Mouse (Mus musculus): ENCODE results near the gene Arnt.

DNA sequence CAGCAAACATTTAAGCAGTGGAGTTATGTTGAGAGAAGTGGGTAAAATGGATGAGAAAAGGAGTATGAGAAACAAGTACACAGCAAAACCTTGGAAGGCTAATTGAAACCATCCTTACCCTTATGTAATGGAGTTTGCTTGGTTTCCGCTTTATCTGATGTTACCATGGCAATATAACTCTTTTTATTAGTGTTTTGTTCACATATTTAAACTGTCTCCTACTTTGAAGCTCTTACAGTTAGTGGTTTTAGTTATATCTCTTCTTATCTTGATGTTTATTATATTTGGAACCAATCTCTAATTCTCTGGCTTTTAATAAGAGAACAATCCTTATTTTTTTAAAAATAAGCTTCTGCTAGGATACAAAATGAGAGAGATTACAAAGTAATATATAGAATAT, 21.9 kb upstream of the Arnt start:
- TF ChIP-seq POLR2A (IDR thresholded peaks at IDR 0.05; ENCODE audit: extremely low read depth, insufficient read depth, low read length) (no peak), CTCF (IDR thresholded peaks at IDR 0.05; ENCODE audit: low read depth, low read length) (no peak)

Data from liver, adult 2 months (tissue).